Mouse (Mus musculus) hindbrain, embryonic 12.5 days (tissue): ENCODE data around the gene Calm2. TPM values are rescaled to one million over a fixed set of nuclear protein-coding genes. Genes with fewer than 3 reads are reported as not detected.

Source experiments
- ATAC-seq: fragments of 200-750 bp; cut with Nextera tagmentation; 2 replicates; pipeline ENCODE4 v1.8.0; 2017; ENCODE audit warnings: moderate TSS enrichment; ENCODE audit not compliant: low FRiP score
- H3K27ac ChIP-seq: fragments of 300-500 bp; sonication (generic); 2 replicates; pipeline ENCODE4 v1.5.1; 2016; ENCODE audit warnings: mild to moderate bottlenecking
- H3K27me3 ChIP-seq: fragments of 300-500 bp; sonication (generic); 2 replicates; pipeline ENCODE4 v1.6.1; 2016; ENCODE audit warnings: mild to moderate bottlenecking
- H3K36me3 ChIP-seq: fragments of 300-500 bp; sonication (generic); 2 replicates; pipeline ENCODE4 v1.6.1; 2016; ENCODE audit warnings: mild to moderate bottlenecking
- H3K4me1 ChIP-seq: fragments of 300-500 bp; sonication (generic); 2 replicates; pipeline ENCODE4 v1.6.1; 2016
- H3K4me2 ChIP-seq: fragments of 300-500 bp; sonication (generic); replicated peaks from 2 replicates; pipeline ENCODE4 v1.6.1; 2016; ENCODE audit warnings: mild to moderate bottlenecking
- H3K4me3 ChIP-seq: fragments of 300-500 bp; sonication (generic); 2 replicates; pipeline ENCODE4 v1.5.1; 2016; ENCODE audit warnings: mild to moderate bottlenecking
- H3K9ac ChIP-seq: fragments of 300-500 bp; sonication (generic); 2 replicates; pipeline ENCODE4 v1.6.1; 2016; ENCODE audit warnings: mild to moderate bottlenecking, moderate library complexity
- H3K9me3 ChIP-seq: fragments of 300-500 bp; sonication (generic); replicated peaks from 2 replicates; pipeline ENCODE4 v1.6.1; 2016; ENCODE audit warnings: mild to moderate bottlenecking
- WGBS: fragments of 180-500 bp; shearing (Covaris S2); methylation state at CpG from one replicate; pipeline ENCODE4 v1.1.7; 2016; 5-methylcytosine and 5-hydroxymethylcytosine counted together
- polyA plus RNA-seq: library from polyadenylated mRNA; unstranded; fragments of >200 nt; fragmentation: Nextera tagmentation; extraction: Ambion mirVana; gene quantifications from 2 replicates; pipeline ENCODE4 v1.2.1, GENCODE M21; 2016

The Calm2 gene
- 1,282 and 1,370 TPM in 2 replicates for polyA plus RNA-seq

DNA sequence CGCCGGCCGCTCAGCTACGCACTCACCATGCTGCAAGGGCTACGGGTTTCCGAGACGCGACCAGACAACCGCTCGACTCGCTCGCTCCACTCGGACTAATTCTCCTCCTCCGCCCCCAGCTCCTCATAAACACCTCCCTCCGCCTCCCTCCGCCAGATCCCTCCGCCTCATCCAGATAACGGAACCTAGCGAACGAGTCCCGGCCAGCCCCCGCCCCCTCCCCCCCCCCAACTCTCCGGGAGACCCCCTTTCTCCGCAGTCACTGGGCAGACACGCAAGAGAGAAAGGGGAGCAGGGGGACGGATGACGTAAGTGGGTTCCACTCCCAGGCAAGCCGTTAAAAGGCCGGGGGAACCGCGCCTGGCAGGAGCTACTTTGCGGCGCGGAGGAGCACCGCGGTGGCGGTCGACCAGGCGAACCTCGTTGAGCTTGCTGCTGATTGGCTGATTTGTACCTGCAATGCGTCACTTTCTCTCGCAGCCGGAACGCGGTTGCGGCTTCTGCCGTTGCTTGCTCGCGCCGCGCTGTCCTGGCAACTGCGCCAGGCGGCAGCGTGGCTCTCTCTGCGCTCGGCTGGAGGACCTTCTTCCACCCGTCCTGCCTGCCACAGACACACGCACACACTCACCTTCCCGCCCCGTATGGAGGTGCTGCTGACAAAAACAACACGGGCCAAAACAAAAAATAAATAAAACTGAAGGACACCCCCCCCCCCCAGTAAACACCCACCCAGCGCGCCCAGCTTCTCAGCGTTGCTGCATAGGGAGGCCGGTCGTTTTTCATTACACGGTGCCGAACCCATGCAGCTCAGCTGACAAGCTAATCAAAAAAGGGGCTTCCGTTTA, at the start of gene Calm2:
Calm2 (minus strand) TSS at position 169 of the 845 bp plus-strand sequence.
- peak within 1 kb of the TSS; percentile 73 for H3K4me2 ChIP-seq
- peak; percentile 93 for ATAC-seq
- WGBS, result under 1% methylated on average over 67 of the region's 69 CpGs
- peak within 1 kb of the TSS; percentile 96 for H3K4me3 ChIP-seq
- peak within 1 kb of the TSS; percentile 100 for H3K9ac ChIP-seq
- no peaks in the 10 kb centered on the region for H3K9me3 ChIP-seq
- peak within 1 kb of the TSS; percentile 99 for H3K27ac ChIP-seq
- peaks cover 34% of the 10 kb centered on the region for H3K4me1 ChIP-seq
- no peaks in the 10 kb centered on the region for H3K36me3 ChIP-seq
- no peaks in the 10 kb centered on the region; the same call in 1 of the 2 replicates for H3K27me3 ChIP-seq

DNA sequence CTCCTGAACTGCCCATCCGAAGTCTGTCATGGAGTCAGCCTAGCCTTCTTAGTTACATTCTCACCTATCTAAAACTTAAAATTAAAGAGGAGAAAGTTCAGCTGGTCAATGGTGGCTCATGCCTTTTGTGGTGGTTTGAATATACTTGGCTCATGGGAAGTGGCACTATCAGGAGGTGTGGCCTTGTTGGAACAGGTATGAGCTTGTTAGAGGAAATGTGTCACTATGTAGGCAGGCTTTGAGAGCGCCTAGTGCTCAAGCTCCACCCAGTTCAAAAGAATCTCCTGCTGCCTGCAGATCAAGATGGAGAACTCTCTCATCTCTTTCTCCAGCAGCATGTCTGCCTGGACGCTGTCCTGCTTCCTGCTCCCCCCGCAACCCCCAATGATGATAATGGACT, 48.8 kb upstream of the Calm2 start:
- no peak overlapping the region for H3K4me2 ChIP-seq
- H3K9ac ChIP-seq, result no peak overlapping the region
- peaks cover 3% of the 10 kb centered on the region; the same call in 1 of the 2 replicates for H3K27me3 ChIP-seq
- WGBS, result 87% methylated on average over 4 of the region's 4 CpGs
- ATAC-seq, result no peak
- H3K27ac ChIP-seq, result no peak overlapping the region
- H3K4me3 ChIP-seq, result no peak overlapping the region
- H3K9me3 ChIP-seq, result no peaks in the 10 kb centered on the region
- H3K4me1 ChIP-seq, result no peaks in the 10 kb centered on the region
- H3K36me3 ChIP-seq, result no peaks in the 10 kb centered on the region

DNA sequence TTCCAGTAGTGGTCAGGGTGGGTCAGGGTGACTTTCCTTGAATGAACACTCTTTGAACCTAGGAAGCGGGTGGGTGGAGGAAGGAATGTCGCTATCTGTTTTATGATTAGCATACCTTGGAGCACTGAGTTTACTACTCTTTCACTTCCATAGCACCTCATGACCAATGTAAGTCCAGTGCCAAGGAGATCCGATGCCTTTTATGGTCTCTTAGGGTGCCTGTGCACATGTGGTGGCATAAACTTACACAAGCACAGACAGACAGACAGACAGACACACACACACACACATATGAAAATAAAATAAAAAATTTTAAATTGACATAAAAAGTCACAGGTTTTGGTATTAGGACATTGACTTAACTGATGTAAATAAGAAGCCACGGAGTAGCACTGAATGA, 47.6 kb upstream of the Calm2 start:
- Histone ChIP-seq H3K27ac (no peak overlapping the region), H3K36me3 (no peaks in the 10 kb centered on the region), H3K4me3 (no peak overlapping the region), H3K27me3 (no peaks in the 10 kb centered on the region), H3K4me1 (peaks cover 4% of the 10 kb centered on the region; the same call in 1 of the 2 replicates), H3K4me2 (no peak overlapping the region), H3K9ac (no peak overlapping the region), H3K9me3 (no peaks in the 10 kb centered on the region)
- ATAC-seq, result no peak
- 94% methylated on average over 4 of the region's 4 CpGs for WGBS

- Histone ChIP-seq H3K9ac (no peak overlapping the region), H3K27ac (no peak overlapping the region), H3K9me3 (no peaks in the 10 kb centered on the region), H3K4me1 (peaks cover 4% of the 10 kb centered on the region; the same call in 1 of the 2 replicates), H3K4me3 (no peak overlapping the region), H3K27me3 (no peaks in the 10 kb centered on the region), H3K4me2 (no peak overlapping the region), H3K36me3 (no peaks in the 10 kb centered on the region)
- WGBS, result 45% methylated on average over 4 of the region's 4 CpGs
- no peak for ATAC-seq
Measured at GRCm38 (mm10) chr17:87492286-87492685, 45.6 kb upstream of the Calm2 start.

DNA sequence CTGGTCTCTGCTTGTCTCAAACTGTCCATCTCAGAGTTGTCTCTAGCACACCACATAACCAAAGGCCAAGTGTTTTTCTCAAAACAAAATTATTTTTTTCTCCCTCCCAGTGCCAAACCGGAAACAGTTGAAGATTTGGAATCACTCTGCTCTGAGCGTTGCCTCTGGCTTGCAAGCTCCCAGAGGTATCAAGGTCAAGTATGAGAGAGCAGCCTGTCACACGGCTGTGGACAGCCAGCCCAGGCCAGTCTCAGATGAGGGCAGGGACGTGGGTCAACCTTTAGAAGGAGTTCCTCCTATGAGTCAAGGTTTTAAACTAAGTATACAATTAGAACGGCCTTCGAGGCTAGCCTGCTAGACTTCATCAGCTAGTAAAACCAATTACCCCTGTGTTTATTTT, 43.6 kb upstream of the Calm2 start:
- 0 out of 2 replicates have a peak overlapping the region, but pooled peaks have one; percentile 35 for H3K27ac ChIP-seq
- H3K4me2 ChIP-seq, result no peak overlapping the region
- H3K27me3 ChIP-seq, result no peaks in the 10 kb centered on the region
- ATAC-seq, result no peak
- H3K9ac ChIP-seq, result no peak overlapping the region
- no peak overlapping the region for H3K4me3 ChIP-seq
- WGBS, result 56% methylated on average over 6 of the region's 6 CpGs
- no peaks in the 10 kb centered on the region for H3K36me3 ChIP-seq
- 0 out of 2 replicates have a peak, but pooled peaks cover 5% of the 10 kb centered on the region for H3K9me3 ChIP-seq
- peaks cover 4% of the 10 kb centered on the region; the same call in 1 of the 2 replicates for H3K4me1 ChIP-seq

DNA sequence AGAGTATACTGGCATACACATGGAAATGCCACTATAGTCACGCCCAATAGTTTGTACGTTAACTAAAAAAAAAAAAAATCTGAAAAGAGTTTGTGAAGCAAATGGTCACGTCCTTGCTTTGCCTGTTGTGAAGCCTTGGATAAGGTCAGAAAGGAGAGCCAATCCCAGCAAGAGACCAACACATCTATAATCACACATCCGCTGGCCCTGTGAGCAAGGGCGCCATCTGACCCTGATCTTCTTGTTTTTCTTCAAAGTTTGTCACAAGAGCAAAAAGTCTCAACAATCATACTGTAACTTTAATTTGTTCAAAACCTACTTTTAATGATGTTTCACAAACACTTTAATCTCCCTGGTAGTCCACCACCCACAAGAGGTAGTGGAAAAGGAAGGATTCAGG, 39.0 kb upstream of the Calm2 start:
- Histone ChIP-seq H3K9ac (no peak overlapping the region), H3K36me3 (no peaks in the 10 kb centered on the region), H3K4me1 (peaks cover 7% of the 10 kb centered on the region; the same call in 1 of the 2 replicates), H3K4me3 (no peak overlapping the region), H3K27ac (no peak overlapping the region), H3K27me3 (no peaks in the 10 kb centered on the region), H3K9me3 (0 out of 2 replicates have a peak, but pooled peaks cover 5% of the 10 kb centered on the region), H3K4me2 (no peak overlapping the region)
- ATAC-seq, result no peak
- 91% methylated on average over 5 of the region's 5 CpGs for WGBS

DNA sequence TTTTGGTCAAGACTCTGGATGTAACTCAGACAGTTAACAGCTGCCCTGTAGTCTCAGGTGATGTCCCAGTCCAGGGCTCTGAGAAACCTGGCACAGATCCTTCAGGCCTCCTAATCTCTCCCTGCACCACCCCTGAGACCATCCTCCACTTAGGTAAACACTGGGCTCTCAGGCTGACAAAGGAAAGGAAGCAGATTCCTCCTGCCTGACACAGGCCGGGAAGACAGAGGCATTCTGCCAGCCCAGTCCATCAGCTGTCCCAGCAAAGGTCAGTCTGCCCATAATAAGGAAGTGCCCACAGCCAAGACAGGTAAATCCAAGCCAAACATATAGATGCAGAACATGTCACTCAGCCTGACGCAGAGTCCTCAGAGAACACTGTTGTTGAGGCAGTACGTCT, 36.1 kb upstream of the Calm2 start:
- Histone ChIP-seq H3K27ac (no peak overlapping the region), H3K9ac (no peak overlapping the region), H3K36me3 (no peaks in the 10 kb centered on the region), H3K4me1 (peaks cover 11% of the 10 kb centered on the region; the same call in 1 of the 2 replicates), H3K4me3 (no peak overlapping the region), H3K27me3 (no peaks in the 10 kb centered on the region), H3K4me2 (no peak overlapping the region), H3K9me3 (0 out of 2 replicates have a peak, but pooled peaks cover 5% of the 10 kb centered on the region)
- 75% methylated on average over 3 of the region's 3 CpGs for WGBS
- no peak for ATAC-seq

DNA sequence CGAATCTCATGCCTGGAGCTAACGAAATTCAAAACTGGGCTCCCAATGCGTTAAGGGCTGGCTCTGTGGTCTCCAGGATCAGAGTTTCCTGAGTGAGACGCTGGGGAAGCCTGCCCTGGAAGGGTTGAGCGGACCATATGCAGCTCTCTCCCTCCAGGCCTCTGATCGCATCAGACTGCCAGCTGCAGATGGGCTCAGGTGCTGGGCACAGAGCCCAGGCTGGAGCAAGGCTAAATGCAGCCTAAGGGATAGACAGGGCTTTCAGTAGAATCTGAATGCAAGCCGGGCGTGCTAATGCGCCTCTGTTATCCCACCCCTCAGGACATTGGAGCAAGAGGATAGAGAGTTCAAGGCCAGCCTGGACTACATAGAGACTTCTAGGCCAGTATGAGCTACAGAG, 31.8 kb upstream of the Calm2 start:
- Histone ChIP-seq H3K9ac (no peak overlapping the region), H3K4me1 (peaks cover 28% of the 10 kb centered on the region), H3K4me3 (no peak overlapping the region), H3K4me2 (no peak overlapping the region), H3K9me3 (no peaks in the 10 kb centered on the region), H3K27me3 (peaks cover 9% of the 10 kb centered on the region; the same call in 1 of the 2 replicates), H3K27ac (peak overlapping the region; percentile 45), H3K36me3 (no peaks in the 10 kb centered on the region)
- peak; percentile 71 for ATAC-seq
- WGBS, result 50% methylated on average over 9 of the region's 9 CpGs

DNA sequence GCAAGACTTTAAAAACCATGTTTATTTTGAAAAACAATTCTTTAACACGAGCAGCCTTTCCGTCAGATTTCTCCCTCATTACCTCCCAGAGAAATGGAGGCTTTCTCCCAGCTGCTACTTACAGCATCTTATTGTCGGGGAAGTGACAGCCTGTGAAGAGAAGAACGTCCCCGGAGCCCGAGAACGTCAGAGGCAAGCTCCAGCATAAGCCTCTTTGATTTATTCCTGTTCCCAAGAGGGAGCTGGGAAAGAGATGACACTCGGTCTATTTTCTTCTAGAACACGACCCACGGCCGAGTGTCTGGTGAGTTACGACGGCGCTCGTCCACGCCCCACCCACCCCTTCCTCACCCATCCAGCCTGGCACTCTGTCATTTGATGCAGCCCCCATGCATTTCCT, 30.9 kb upstream of the Calm2 start:
- ATAC-seq, result no peak
- Histone ChIP-seq H3K4me1 (peaks cover 31% of the 10 kb centered on the region), H3K9ac (no peak overlapping the region), H3K36me3 (no peaks in the 10 kb centered on the region), H3K9me3 (no peaks in the 10 kb centered on the region), H3K27me3 (peaks cover 9% of the 10 kb centered on the region; the same call in 1 of the 2 replicates), H3K27ac (peak overlapping the region; percentile 45), H3K4me3 (no peak overlapping the region), H3K4me2 (no peak overlapping the region)
- WGBS, result 47% methylated on average over 16 of the region's 16 CpGs

DNA sequence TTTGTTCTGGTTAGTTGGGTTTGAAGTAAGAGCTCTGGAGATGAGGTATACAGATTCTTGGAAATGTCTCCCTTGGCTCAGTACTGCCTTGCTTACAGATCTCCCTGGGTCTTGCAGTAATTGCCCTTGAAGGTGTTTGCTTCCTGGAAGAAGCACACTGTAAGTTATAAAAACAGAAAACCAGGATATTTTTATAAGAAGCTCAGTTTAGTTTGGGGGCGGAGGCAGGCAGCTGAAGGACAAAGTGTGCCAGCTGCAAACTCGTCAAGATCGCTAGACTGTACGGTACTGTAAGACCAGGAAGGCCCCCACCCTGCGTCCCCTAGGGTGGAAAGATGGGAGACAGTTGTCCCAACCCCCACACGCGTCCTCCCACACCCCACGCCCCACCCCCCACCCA, 28.6 kb upstream of the Calm2 start:
- Histone ChIP-seq H3K4me3 (no peak overlapping the region), H3K27ac (no peak overlapping the region), H3K4me1 (peaks cover 31% of the 10 kb centered on the region), H3K4me2 (no peak overlapping the region), H3K9me3 (no peaks in the 10 kb centered on the region), H3K27me3 (peaks cover 9% of the 10 kb centered on the region; the same call in 1 of the 2 replicates), H3K9ac (no peak overlapping the region), H3K36me3 (no peaks in the 10 kb centered on the region)
- no peak for ATAC-seq
- WGBS, result 69% methylated on average over 8 of the region's 8 CpGs

- 0% methylated on average over 7 of the region's 7 CpGs for WGBS
- Histone ChIP-seq H3K4me2 (peak overlapping the region; percentile 50), H3K36me3 (no peaks in the 10 kb centered on the region), H3K4me3 (peak overlapping the region; percentile 24), H3K9me3 (no peaks in the 10 kb centered on the region), H3K27me3 (peaks cover 9% of the 10 kb centered on the region; the same call in 1 of the 2 replicates), H3K9ac (no peak overlapping the region), H3K4me1 (peaks cover 31% of the 10 kb centered on the region), H3K27ac (no peak overlapping the region)
- ATAC-seq, result peak; percentile 17; the same call in 1 of the 2 replicates
Measured at GRCm38 (mm10) chr17:87474501-87474795, 27.7 kb upstream of the Calm2 start.

GRCm38 (mm10) chr17:87473736-87474500, 27.2 kb upstream of the Calm2 start:
- peak overlapping the region; percentile 44 for H3K9ac ChIP-seq

More at GRCm38 (mm10) chr17:87473736-87474500, 27.2 kb upstream of the Calm2 start:
- Histone ChIP-seq H3K4me3 (peak overlapping the region; percentile 24), H3K4me1 (peaks cover 31% of the 10 kb centered on the region), H3K9me3 (no peaks in the 10 kb centered on the region), H3K4me2 (peak overlapping the region; percentile 50), H3K27me3 (peaks cover 9% of the 10 kb centered on the region; the same call in 1 of the 2 replicates), H3K27ac (no peak overlapping the region), H3K36me3 (no peaks in the 10 kb centered on the region)
- ATAC-seq, result peak; percentile 67
- under 1% methylated on average over 23 of the region's 23 CpGs for WGBS
